9 mouse cellular contexts compared by ENCODE assay signal in the genomic region with DNA sequence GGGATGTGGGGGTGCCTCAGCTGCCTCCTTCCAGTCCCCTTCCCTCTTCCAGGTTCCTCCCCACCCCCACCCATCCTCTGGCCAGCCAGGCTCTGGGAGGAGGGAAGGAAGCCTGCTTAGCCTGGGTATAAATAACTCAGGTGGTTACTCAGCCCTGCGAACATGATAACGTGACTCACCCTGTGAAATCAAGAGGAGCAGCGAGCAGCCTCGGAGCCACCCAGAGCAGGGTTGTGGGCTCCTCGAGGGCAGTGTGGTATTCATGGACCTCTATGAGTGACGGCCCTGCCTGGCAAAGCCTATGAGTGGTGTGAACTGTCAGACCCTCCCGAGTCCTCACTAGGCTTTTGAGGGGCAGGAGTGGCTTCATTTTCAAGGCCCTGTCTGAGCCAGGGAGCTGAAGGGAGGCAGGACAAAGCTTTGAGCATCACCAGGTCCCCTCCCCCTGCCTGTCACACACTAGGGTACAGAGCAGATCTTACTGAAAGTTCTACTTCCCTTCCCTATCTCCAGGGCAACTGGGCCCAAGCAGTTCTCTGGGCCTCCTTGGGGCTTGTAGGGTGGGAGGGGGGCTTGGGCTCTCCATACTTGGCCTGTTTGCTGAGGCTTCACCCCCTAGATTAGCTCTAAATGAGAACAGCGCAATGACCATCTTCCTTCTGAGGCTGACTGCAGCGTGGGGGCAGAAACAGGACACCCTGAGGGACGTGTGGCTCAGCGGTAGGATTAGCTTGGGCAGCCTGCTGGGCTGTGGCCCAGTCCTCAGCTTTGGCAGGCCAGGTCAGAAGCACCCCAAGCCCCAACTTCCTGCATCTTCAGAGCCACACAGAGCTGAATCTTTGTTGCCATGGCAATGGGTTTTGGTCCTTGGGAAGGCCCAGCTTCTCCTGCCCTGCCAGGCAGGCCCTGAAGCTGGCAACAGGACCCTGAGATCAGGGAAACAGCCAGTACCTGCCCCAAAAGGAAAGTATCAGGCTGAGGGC. TPM values are rescaled to one million over a fixed set of nuclear protein-coding genes. Genes with fewer than 3 reads are reported as not detected.
A peak's percentile ranks its signal among the peaks of the same experiment; 100 is the strongest.
DNase-seq lines count a peak whose midpoint lies in the region; ATAC-seq and TF ChIP-seq lines count a peak whose summit lies in the region.
"Had no signal": no experiment of that assay in that cellular context is flagged by ENCODE, and none has a peak within 500 bp of the region (broad histone marks: within the 10 kb centered on the region; RNA-seq: fewer than 3 reads in every experiment).

No protein-coding gene starts in this region.

- no peaks in the 10 kb centered on the region for H3K9me3 ChIP-seq in heart, embryonic 10.5 days
- H3K9me3 ChIP-seq in midbrain, embryonic 13.5 days = no peaks in the 10 kb centered on the region
- H3K9me3 ChIP-seq: liver, embryonic 15.5 days had no signal

- peak overlapping the region; percentile 66 for H3K27ac ChIP-seq in left cerebral cortex, adult 2 months
- peak overlapping the region; percentile 81 for H3K27ac ChIP-seq in heart, embryonic 10.5 days
- no peak overlapping the region for H3K27ac ChIP-seq in midbrain, embryonic 13.5 days
- H3K27ac ChIP-seq: liver, embryonic 15.5 days had no signal

- peak; percentile 60 for ATAC-seq in midbrain, embryonic 13.5 days

- 21% methylated on average over 11 of the region's 11 CpGs for whole genome bisulfite sequencing in heart, embryonic 10.5 days
- 37% methylated on average over 11 of the region's 11 CpGs for WGBS in midbrain, embryonic 13.5 days

- peaks cover 63% of the 10 kb centered on the region for H3K4me1 ChIP-seq in heart, embryonic 10.5 days
- H3K4me1 ChIP-seq in midbrain, embryonic 13.5 days (replicated peaks) = peaks cover 16% of the 10 kb centered on the region

- H3K4me2 ChIP-seq in midbrain, embryonic 13.5 days (replicated peaks) = no peak overlapping the region
- H3K4me2 ChIP-seq: liver, embryonic 15.5 days had no signal

- H3K27me3 ChIP-seq in heart, embryonic 10.5 days (ENCODE audit: insufficient read depth, poor library complexity, severe bottlenecking) = peaks cover 5% of the 10 kb centered on the region
- H3K27me3 ChIP-seq in midbrain, embryonic 13.5 days = no peaks in the 10 kb centered on the region
- H3K27me3 ChIP-seq: liver, embryonic 15.5 days had no signal

- no peak for TF ChIP-seq CTCF in left cerebral cortex, adult 2 months (IDR thresholded peaks at IDR 0.05)

- intact Hi-C loops in left cerebral cortex, adult 2 months (cut with DNase I) = no loop called here
- intact Hi-C loops in left cerebral cortex, postnatal 4 days (cut with DNase I) = no loop called here

- no peak overlapping the region for H3K4me3 ChIP-seq in left cerebral cortex, adult 2 months
- peak overlapping the region; percentile 13; the same call in 1 of the 2 replicates for H3K4me3 ChIP-seq in heart, embryonic 10.5 days
- no peak overlapping the region for H3K4me3 ChIP-seq in midbrain, embryonic 13.5 days (replicated peaks)
- H3K4me3 ChIP-seq: liver, embryonic 15.5 days had no signal

- DNase-seq in left cerebral cortex, adult 2 months (ENCODE audit: extremely low spot score in 1 of 2, low spot score in 2 of 2) = peak; percentile 46 to 52
- DNase-seq in left cerebral cortex, postnatal 4 days = no peak
- DNase-seq in adrenal gland, postnatal 25 days = peak; percentile 53
- DNase-seq in heart, embryonic 10.5 days (ENCODE audit: low spot score) = no peak
- no peak for DNase-seq in T-cell, adult 2 months (ENCODE audit: low spot score)
- no peak for DNase-seq in spleen, postnatal 14 days (ENCODE audit: low spot score in 2 of 2)
- DNase-seq in thymus, postnatal 0 days (ENCODE audit: low spot score) = no peak

- H3K9ac ChIP-seq in midbrain, embryonic 13.5 days (replicated peaks) = no peak overlapping the region; the same call in 1 of the 2 replicates
- H3K9ac ChIP-seq: liver, embryonic 15.5 days had no signal

- H3K36me3 ChIP-seq in heart, embryonic 10.5 days = no peaks in the 10 kb centered on the region
- no peaks in the 10 kb centered on the region for H3K36me3 ChIP-seq in midbrain, embryonic 13.5 days
- H3K36me3 ChIP-seq: liver, embryonic 15.5 days had no signal

RNA-seq across cellular contexts. Expression of gene Pdgfb, which starts 9.8 kb away (rescaled TPM):
- 10 to 100 TPM; 32.7 to 41.7 TPM for total RNA-seq in left cerebral cortex, adult 2 months (2021)
- total RNA-seq in left cerebral cortex, postnatal 4 days (2021) = 10 to 100 TPM; 19.2 to 26.6 TPM
- total RNA-seq in adrenal gland, postnatal 25 days (2021) = 48.1 and 48.6 TPM in 2 replicates
- 0.95 and 1.9 TPM in 2 replicates for polyA plus RNA-seq in heart, embryonic 10.5 days (2016; fragmentation: Nextera tagmentation; extraction: Ambion mirVana)
- polyA plus RNA-seq in midbrain, embryonic 13.5 days (2015; fragmentation: Nextera tagmentation; extraction: Ambion mirVana) = 2.1 and 2.3 TPM in 2 replicates
- 2.2 and 2.7 TPM in 2 replicates for polyA plus RNA-seq in thymus, postnatal 0 days (2015; fragmentation: Nextera tagmentation; extraction: Ambion mirVana)

RNA-seq across cellular contexts. Expression of gene Cbx7, which starts 53.7 kb away (rescaled TPM):
- 10 to 100 TPM; 52.3 to 52.6 TPM for total RNA-seq in left cerebral cortex, adult 2 months (2021)
- total RNA-seq in left cerebral cortex, postnatal 4 days (2021) = 1 to 10 TPM; 5.6 to 6.8 TPM
- total RNA-seq in adrenal gland, postnatal 25 days (2021) = 15.7 and 22.4 TPM in 2 replicates
- polyA plus RNA-seq in heart, embryonic 10.5 days (2016; fragmentation: Nextera tagmentation; extraction: Ambion mirVana) = 0.82 and 1.0 TPM in 2 replicates
- polyA plus RNA-seq in midbrain, embryonic 13.5 days (2015; fragmentation: Nextera tagmentation; extraction: Ambion mirVana) = 3.0 and 4.3 TPM in 2 replicates
- 8.3 and 10.1 TPM in 2 replicates for polyA plus RNA-seq in thymus, postnatal 0 days (2015; fragmentation: Nextera tagmentation; extraction: Ambion mirVana)

Comparison
In these comparisons a context has a peak if more than half of its experiments do, and no peak if none do; other contexts are left out.
1. DNase-seq: peak in left cerebral cortex, adult 2 months (2 of 2) and adrenal gland, postnatal 25 days (single experiment); none in left cerebral cortex, postnatal 4 days (single experiment), heart, embryonic 10.5 days (single experiment), T-cell, adult 2 months (single experiment), spleen, postnatal 14 days (0 of 2) and thymus, postnatal 0 days (single experiment).